Mouse (Mus musculus): ENCODE measurements around the gene Dock2.
"Not testable (repeated sequence)": the region's sequence is repeated elsewhere in the genome, so short reads cannot be mapped to it uniquely, and the experiment has no call there.

The Dock2 gene

GRCm38 (mm10) chr11:34291304-34291703, 492.4 kb downstream of the Dock2 start:
- DNase-seq (ENCODE audit: low read depth, low spot score): no peak

- no peak for DNase-seq (ENCODE audit: low read depth, low spot score)
These were observed 493.0 kb downstream of the Dock2 start for GRCm38 (mm10) chr11:34290708-34291107.

- no peak for DNase-seq (ENCODE audit: low read depth, low spot score)
These were observed 493.4 kb downstream of the Dock2 start for GRCm38 (mm10) chr11:34290265-34290664.

GRCm38 (mm10) chr11:34284124-34284808, 499.4 kb downstream of the Dock2 start:
- no peak for DNase-seq (ENCODE audit: low read depth, low spot score)

- DNase-seq (ENCODE audit: low read depth, low spot score): no peak
These were observed 506.6 kb downstream of the Dock2 start for GRCm38 (mm10) chr11:34277047-34277445.

- no peak for DNase-seq (ENCODE audit: low read depth, low spot score)
These were observed 507.2 kb downstream of the Dock2 start for GRCm38 (mm10) chr11:34276363-34277046.

- DNase-seq (ENCODE audit: low read depth, low spot score): peak; percentile 11
These were observed 507.8 kb downstream of the Dock2 start for GRCm38 (mm10) chr11:34275941-34276340.

- DNase-seq (ENCODE audit: low read depth, low spot score): no peak
These were observed 511.7 kb downstream of the Dock2 start for GRCm38 (mm10) chr11:34272016-34272415.

GRCm38 (mm10) chr11:34264099-34264498, 519.6 kb downstream of the Dock2 start:
- no peak for DNase-seq (ENCODE audit: low read depth, low spot score)

GRCm38 (mm10) chr11:34258849-34259469, 524.7 kb downstream of the Dock2 start:
- no peak for DNase-seq (ENCODE audit: low read depth, low spot score)

- DNase-seq (ENCODE audit: low read depth, low spot score): no peak
These were observed 526.0 kb downstream of the Dock2 start for GRCm38 (mm10) chr11:34257548-34258189.

GRCm38 (mm10) chr11:34242979-34243378, 540.7 kb downstream of the Dock2 start:
- DNase-seq (ENCODE audit: low read depth, low spot score): no peak

GRCm38 (mm10) chr11:34240252-34240651, 543.4 kb downstream of the Dock2 start:
- DNase-seq (ENCODE audit: low read depth, low spot score): no peak

- no peak for DNase-seq (ENCODE audit: low read depth, low spot score)
These were observed 544.0 kb downstream of the Dock2 start for GRCm38 (mm10) chr11:34239691-34240090.

- no peak for DNase-seq (ENCODE audit: low read depth, low spot score)
These were observed 546.8 kb downstream of the Dock2 start for GRCm38 (mm10) chr11:34236885-34237284.

- peak; percentile 48 for DNase-seq (ENCODE audit: low read depth, low spot score)
These were observed 547.5 kb downstream of the Dock2 start for GRCm38 (mm10) chr11:34236091-34236759.

GRCm38 (mm10) chr11:34228758-34229364, 554.8 kb downstream of the Dock2 start:
- DNase-seq (ENCODE audit: low read depth, low spot score): peak; percentile 39

- no peak for DNase-seq (ENCODE audit: low read depth, low spot score)
These were observed 556.5 kb downstream of the Dock2 start for GRCm38 (mm10) chr11:34227180-34227579.

GRCm38 (mm10) chr11:34220596-34220995, 563.1 kb downstream of the Dock2 start:
- DNase-seq (ENCODE audit: low read depth, low spot score): not testable (repeated sequence)

- DNase-seq (ENCODE audit: low read depth, low spot score): peak; percentile 69
These were observed 570.8 kb downstream of the Dock2 start for GRCm38 (mm10) chr11:34212853-34213252.

GRCm38 (mm10) chr11:34207989-34208388, 575.7 kb downstream of the Dock2 start, which contains the start of gene Foxi1:
TSS of gene Foxi1 (minus strand) at chr11:34208089.
- no peak for DNase-seq (ENCODE audit: low read depth, low spot score)
